Mouse (Mus musculus) heart, adult 2 months (tissue): ENCODE measurements around the gene C9orf72. TPM values are rescaled to one million over a fixed set of nuclear protein-coding genes. Genes with fewer than 3 reads are reported as not detected.

Experiments used
- DNase-seq, 2 experiments: peaks; one replicate each; pipeline ENCODE4 v3.0.0; 2021
- H3K27ac ChIP-seq: fragments of 200-600 bp; 2 replicates; pipeline ENCODE4 v1.8.1; 2022
- H3K27me3 ChIP-seq: fragments of 200-500 bp; 2 replicates; pipeline ENCODE4 v1.6.1; 2012; ENCODE audit warnings: mild to moderate bottlenecking, low read length, inconsistent platforms, mixed read lengths; ENCODE audit not compliant: control insufficient read depth, insufficient read depth
- H3K36me3 ChIP-seq: fragments of 200-500 bp; 2 replicates; pipeline ENCODE4 v1.6.1; 2012; ENCODE audit warnings: low read length, inconsistent platforms; ENCODE audit not compliant: control insufficient read depth, insufficient read depth
- H3K4me1 ChIP-seq: fragments of 200-500 bp; 2 replicates; pipeline ENCODE4 v1.6.1; 2011; ENCODE audit warnings: low read length; ENCODE audit not compliant: control insufficient read depth, insufficient read depth
- H3K4me3 ChIP-seq: fragments of 200-600 bp; 2 replicates; pipeline ENCODE4 v1.8.1; 2022
- H3K79me2 ChIP-seq: fragments of 200-500 bp; replicated peaks from 2 replicates; pipeline ENCODE4 v1.6.1; 2012; ENCODE audit warnings: mild to moderate bottlenecking, inconsistent platforms, low read length, moderate library complexity, mixed read lengths; ENCODE audit not compliant: control insufficient read depth, insufficient read depth
- H3K9ac ChIP-seq: fragments of 200-500 bp; 2 replicates; pipeline ENCODE4 v1.6.1; 2012; ENCODE audit warnings: low read depth, mild to moderate bottlenecking, control low read depth, inconsistent platforms, low read length, mixed read lengths
- CTCF ChIP-seq: fragments of 200-600 bp; IDR thresholded peaks from 2 replicates; pipeline ENCODE4 v1.8.1; 2022; ENCODE audit warnings: antibody characterized with exemption, mild to moderate bottlenecking, moderate library complexity
- EP300 ChIP-seq: fragments of 200-500 bp; IDR thresholded peaks from 2 replicates; pipeline ENCODE4 v1.6.1; 2011; ENCODE audit warnings: low read depth, low read length, control low read depth; ENCODE audit not compliant: insufficient read depth
- POLR2A ChIP-seq: fragments of 200-500 bp; IDR thresholded peaks from 2 replicates; pipeline ENCODE4 v1.6.1; 2011; ENCODE audit warnings: mild to moderate bottlenecking, low read depth, low read length, control low read depth; ENCODE audit not compliant: insufficient read depth
- WGBS: fragments of 180-500 bp; shearing (Covaris S2); methylation state at CpG from one replicate; pipeline ENCODE4 v1.1.7; 2018; 5-methylcytosine and 5-hydroxymethylcytosine counted together
- intact Hi-C: fragments of 180-260 bp; cut with DNase I; formaldehyde crosslinking; loops from one replicate; pipeline ENCODE4 v1.15.1; 2025
- polyA plus RNA-seq: library from polyadenylated mRNA; depleted of rRNA; stranded (reverse); fragments of >200 nt; gene quantifications from 2 replicates; pipeline ENCODE4 v1.2.3, GENCODE M21; 2012
- total RNA-seq, 2 experiments: library from RNA; stranded (reverse); gene quantifications; 2 replicates each; pipeline ENCODE4 v1.2.3; 2021

C9orf72 gene
- total and polyA plus RNA-seq, 3 experiments = 11.6 to 24.2 (median 22.4) TPM

GRCm38 (mm10) chr4:35156751-35157611 lies 69.0 kb downstream of the C9orf72 start, which contains the start of gene Mob3b:
Gene Mob3b, minus strand, starts transcription at chr4:35157484.
- peak within 1 kb of the TSS; percentile 72 for H3K9ac ChIP-seq
- no peaks in the 10 kb centered on the region for H3K79me2 ChIP-seq
- no peaks in the 10 kb centered on the region for H3K36me3 ChIP-seq
- DNase-seq = peak; percentile 89 to 92
- intact Hi-C loops = loop anchor here (1.0 to 5.0 kb wide), 3 partner anchors 35 to 199 kb away; no protein-coding TSS in a partner anchor
- no peaks in the 10 kb centered on the region for H3K27me3 ChIP-seq
- no peak for TF ChIP-seq POLR2A
- no peak for TF ChIP-seq EP300
- TF ChIP-seq CTCF = no peak
- under 1% methylated on average over 50 of the region's 50 CpGs for WGBS
- no peaks in the 10 kb centered on the region for H3K4me1 ChIP-seq
- H3K4me3 ChIP-seq = peak within 1 kb of the TSS; percentile 67
- peak within 1 kb of the TSS; percentile 69 for H3K27ac ChIP-seq

GRCm38 (mm10) chr4:35156149-35156611 lies 69.8 kb downstream of the C9orf72 start:
- Histone ChIP-seq H3K9ac (peak overlapping the region; percentile 72), H3K27ac (peak overlapping the region; percentile 69), H3K4me1 (no peaks in the 10 kb centered on the region), H3K79me2 (no peaks in the 10 kb centered on the region), H3K27me3 (no peaks in the 10 kb centered on the region), H3K36me3 (no peaks in the 10 kb centered on the region), H3K4me3 (peak overlapping the region; percentile 67)
- TF ChIP-seq POLR2A (no peak), CTCF (no peak), EP300 (no peak)
- DNase-seq = peak; percentile 77 to 79
- WGBS = 1% methylated on average over 26 of the region's 26 CpGs
- intact Hi-C loops = loop anchor here (5.0 kb wide), 2 partner anchors 36 to 59 kb away; no protein-coding TSS in a partner anchor

GRCm38 (mm10) chr4:35155132-35155922 lies 70.6 kb downstream of the C9orf72 start:
- peak; percentile 30 to 37 for DNase-seq
- Histone ChIP-seq H3K9ac (no peak overlapping the region; the same call in 1 of the 2 replicates), H3K4me1 (no peaks in the 10 kb centered on the region), H3K4me3 (peak overlapping the region; percentile 67), H3K27me3 (no peaks in the 10 kb centered on the region), H3K36me3 (no peaks in the 10 kb centered on the region), H3K27ac (no peak overlapping the region), H3K79me2 (no peaks in the 10 kb centered on the region)
- 38% methylated on average over 20 of the region's 20 CpGs for WGBS
- TF ChIP-seq CTCF (peak; percentile 51), EP300 (no peak)
- intact Hi-C loops = loop anchor here (5.0 kb wide), 2 partner anchors 37 to 58 kb away; no protein-coding TSS in a partner anchor

GRCm38 (mm10) chr4:35154051-35154450 lies 71.9 kb downstream of the C9orf72 start:
- no peak for TF ChIP-seq CTCF
- TF ChIP-seq EP300 = no peak
- TF ChIP-seq POLR2A = no peak
- H3K27ac ChIP-seq = no peak overlapping the region
- intact Hi-C loops = no loop called here
- WGBS = 73% methylated on average over 3 of the region's 3 CpGs
- no peak overlapping the region for H3K4me3 ChIP-seq
- H3K27me3 ChIP-seq = no peaks in the 10 kb centered on the region
- no peak for DNase-seq
- no peaks in the 10 kb centered on the region for H3K4me1 ChIP-seq
- H3K79me2 ChIP-seq = no peaks in the 10 kb centered on the region
- no peak overlapping the region for H3K9ac ChIP-seq
- no peaks in the 10 kb centered on the region for H3K36me3 ChIP-seq

GRCm38 (mm10) chr4:35151756-35152155 lies 74.2 kb downstream of the C9orf72 start, which contains the start of gene Ifnk:
Gene Ifnk, plus strand, starts transcription at chr4:35152056.
- TF ChIP-seq POLR2A (no peak), CTCF (no peak)
- Histone ChIP-seq H3K79me2 (no peaks in the 10 kb centered on the region), H3K27ac (no peak within 1 kb of the TSS), H3K27me3 (no peaks in the 10 kb centered on the region), H3K36me3 (no peaks in the 10 kb centered on the region), H3K4me3 (no peak within 1 kb of the TSS), H3K9ac (no peak within 1 kb of the TSS), H3K4me1 (no peaks in the 10 kb centered on the region)
- no peak for DNase-seq
- WGBS = 84% methylated on average over 4 of the region's 4 CpGs
- intact Hi-C loops = no loop called here
